Mouse (Mus musculus) A20 (cell line): ENCODE measurements around the gene Foxd3.

Experiments used
- DNase-seq: peaks from one replicate; pipeline ENCODE4 v3.0.0-alpha.2; 2011; ENCODE audit warnings: low read depth, low spot score

Foxd3 gene

GRCm38 (mm10) chr4:99657430-99657820 is 1.3 kb downstream of the Foxd3 start:
- no peak for DNase-seq

GRCm38 (mm10) chr4:99657831-99658470 is 1.9 kb downstream of the Foxd3 start:
- no peak for DNase-seq

GRCm38 (mm10) chr4:99658881-99659280 is 2.8 kb downstream of the Foxd3 start:
- no peak for DNase-seq

- DNase-seq: no peak
Measured at GRCm38 (mm10) chr4:99659361-99660072, 3.4 kb downstream of the Foxd3 start.

DNA sequence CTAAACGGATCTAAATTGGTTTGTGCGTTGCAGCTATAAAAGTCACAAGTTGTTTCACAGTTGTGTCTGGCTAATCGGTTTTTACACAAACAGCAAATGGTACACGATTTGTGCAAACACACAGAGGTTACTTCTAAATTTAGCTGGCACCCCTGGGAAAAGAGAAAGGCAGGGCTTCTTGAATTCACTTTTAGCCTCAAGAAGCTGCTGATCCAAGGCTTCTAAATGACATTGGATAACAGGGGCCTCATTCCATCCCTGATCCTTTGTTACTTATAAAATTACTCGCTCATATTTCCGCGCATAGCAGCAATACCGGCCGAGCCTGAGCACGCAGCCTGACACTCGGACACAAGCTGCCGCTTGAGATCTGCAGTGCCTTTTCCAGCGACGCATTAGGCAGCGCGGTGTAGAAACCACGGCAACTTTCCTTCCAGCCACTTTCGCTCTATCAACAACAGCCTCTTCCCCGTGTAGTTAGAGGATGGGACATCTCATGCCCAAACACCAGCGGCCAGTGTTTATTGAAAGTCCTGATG is 4.0 kb downstream of the Foxd3 start:
- DNase-seq: no peak

DNA sequence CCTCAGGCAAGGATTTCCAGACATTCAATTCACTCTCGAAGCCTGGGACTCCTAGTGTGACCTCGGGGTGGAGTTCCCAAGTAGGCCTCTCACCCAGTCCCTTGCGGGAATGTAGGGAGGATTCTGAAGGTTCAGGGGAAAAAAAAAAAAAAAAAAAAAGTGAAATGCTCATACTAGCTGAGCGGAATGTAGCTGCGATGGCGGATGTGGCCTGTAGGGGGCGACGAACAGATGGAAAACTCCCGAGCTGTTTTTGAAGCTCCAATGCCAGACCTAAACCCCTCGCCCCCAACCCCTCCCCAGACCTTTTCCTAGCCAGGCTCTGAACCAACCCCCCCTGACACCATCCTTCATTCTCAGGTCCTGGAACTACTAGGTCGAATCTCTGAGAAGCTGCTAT is 4.9 kb downstream of the Foxd3 start:
- DNase-seq: peak; percentile 23

GRCm38 (mm10) chr4:99661956-99662355 is 5.9 kb downstream of the Foxd3 start:
- DNase-seq: no peak

- no peak for DNase-seq
Measured at GRCm38 (mm10) chr4:99662431-99662830, 6.3 kb downstream of the Foxd3 start.

DNA sequence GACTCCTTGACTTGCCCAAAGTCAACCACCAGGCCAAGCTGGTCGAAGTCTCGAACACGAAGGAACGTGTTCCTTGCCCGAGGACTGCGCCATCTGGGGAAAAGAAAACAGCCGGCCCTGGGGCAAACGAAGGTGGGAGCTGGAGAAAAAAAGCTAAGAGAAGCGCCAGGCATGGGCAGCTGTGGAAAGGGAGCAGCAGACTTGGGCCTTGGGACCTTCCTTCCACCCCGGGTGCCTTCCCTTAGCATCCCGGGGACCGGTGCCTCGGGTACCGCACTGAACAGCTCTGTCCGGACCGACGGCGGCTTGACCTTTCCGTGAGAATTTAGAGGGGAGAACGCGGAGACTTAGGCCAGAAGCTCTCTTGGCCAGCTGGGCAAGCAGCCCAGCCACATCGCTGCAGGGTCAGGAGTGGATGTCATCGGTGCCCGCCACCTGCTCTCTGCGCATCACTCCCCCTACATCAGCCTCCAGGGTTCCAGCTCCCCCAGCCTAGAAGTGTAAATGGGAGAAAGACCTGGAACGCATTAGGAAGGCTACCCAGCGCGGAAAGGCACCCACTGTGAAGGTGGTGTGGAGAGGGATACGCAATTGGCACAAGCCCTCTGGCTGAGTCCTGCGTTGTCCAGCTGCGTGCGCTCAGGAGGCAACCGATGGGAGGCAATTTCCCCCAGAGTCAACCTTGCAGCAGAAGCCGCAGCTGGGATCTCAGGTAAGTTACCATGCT is 6.9 kb downstream of the Foxd3 start:
- no peak for DNase-seq

DNA sequence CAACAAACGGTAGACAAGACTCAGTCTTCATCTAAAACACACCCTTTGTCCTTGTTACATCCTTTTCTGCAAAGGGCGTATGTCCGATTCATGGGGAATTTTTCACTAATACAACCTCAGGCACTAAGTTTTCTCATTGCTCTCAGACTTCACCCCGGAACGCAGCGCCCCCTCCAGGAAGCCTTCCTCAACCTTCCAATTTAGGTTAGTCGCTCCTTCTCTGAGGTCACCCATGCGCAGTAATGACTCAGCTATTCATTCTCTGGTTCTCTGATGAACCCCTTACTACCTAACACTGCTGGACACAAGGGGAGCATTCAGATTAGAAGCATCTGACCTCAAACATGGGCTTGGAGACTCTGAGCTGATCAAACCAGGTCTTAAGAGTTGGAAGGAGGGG is 7.6 kb downstream of the Foxd3 start:
- DNase-seq: no peak

DNA sequence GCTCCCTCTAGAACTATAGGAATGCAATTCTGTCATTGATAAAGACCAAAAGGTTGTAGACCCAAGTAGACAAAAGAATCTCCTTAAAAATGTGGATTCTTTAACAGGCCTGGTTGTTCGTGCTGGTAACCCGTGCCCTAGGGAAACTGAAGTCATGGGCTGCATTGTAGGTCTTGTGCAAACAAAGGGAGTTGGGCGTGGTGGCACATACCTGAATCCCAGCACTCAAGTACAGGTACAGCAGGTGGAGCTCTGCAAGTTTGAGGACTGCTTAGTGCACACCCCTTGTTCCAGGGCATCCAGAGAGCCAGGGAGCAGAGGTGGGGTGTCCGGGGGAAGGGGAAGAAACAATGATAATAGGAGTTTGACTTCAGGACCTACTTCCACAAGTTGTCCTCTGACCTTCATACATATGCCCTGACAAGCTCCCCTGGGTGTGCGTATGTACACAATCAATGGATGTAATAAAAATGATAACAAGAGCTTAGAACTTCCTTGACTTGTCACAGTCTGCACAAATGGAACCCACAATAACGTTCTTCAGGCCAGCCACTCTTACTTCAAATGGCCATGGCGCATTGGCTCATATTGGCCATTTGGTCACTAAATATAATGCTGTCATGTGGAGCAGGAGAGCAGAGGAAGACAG is 14.2 kb downstream of the Foxd3 start:
- no peak for DNase-seq

GRCm38 (mm10) chr4:99675191-99675590 is 19.1 kb downstream of the Foxd3 start:
- no peak for DNase-seq

DNA sequence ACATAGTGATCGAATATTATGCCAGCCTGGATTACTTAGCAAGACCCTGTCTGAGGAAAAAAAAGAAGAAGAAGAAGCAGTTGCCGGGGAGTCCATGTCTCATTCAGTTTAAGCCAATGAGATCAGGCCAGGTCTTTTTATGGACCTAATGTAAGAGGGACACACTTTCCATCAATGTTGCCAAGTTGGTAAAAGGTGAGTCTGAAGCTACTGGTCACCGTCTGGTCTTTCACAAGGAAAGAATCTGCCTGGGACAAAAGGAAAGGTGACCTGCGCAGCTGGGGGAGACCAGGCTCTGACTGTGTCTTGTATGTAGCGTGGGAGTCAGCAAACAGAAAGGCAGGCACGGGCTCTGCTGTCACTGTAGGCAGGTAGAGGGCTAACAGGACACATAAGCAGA is 27.8 kb downstream of the Foxd3 start:
- no peak for DNase-seq

- no peak for DNase-seq
Measured at GRCm38 (mm10) chr4:99686308-99686707, 30.2 kb downstream of the Foxd3 start.
